Mouse (Mus musculus) stomach, embryonic 14.5 days (tissue): Measurements from ENCODE around the gene 1110008L16Rik. TPM values are rescaled to one million over a fixed set of nuclear protein-coding genes. Genes with fewer than 3 reads are reported as not detected.

Experiments
- ATAC-seq: fragments of 200-750 bp; cut with Nextera tagmentation; 2 replicates; pipeline ENCODE4 v1.8.0; 2017; ENCODE audit warnings: low read depth, moderate TSS enrichment; ENCODE audit not compliant: insufficient number of reproducible peaks, insufficient read depth, low FRiP score
- H3K27ac ChIP-seq: fragments of 300-500 bp; sonication (generic); 2 replicates; pipeline ENCODE4 v1.5.1; 2014; ENCODE audit warnings: mild to moderate bottlenecking, low read length, moderate library complexity, mixed read lengths
- H3K27me3 ChIP-seq: fragments of 300-500 bp; sonication (generic); 2 replicates; pipeline ENCODE4 v1.6.1; 2014; ENCODE audit warnings: low read length, control low read depth, mixed read lengths; ENCODE audit not compliant: control insufficient read depth, insufficient read depth
- H3K36me3 ChIP-seq: fragments of 300-500 bp; sonication (generic); 2 replicates; pipeline ENCODE4 v1.6.1; 2014; ENCODE audit warnings: mild to moderate bottlenecking, control low read depth, low read length, moderate library complexity, mixed read lengths; ENCODE audit not compliant: control insufficient read depth, insufficient read depth
- H3K4me1 ChIP-seq: fragments of 300-500 bp; sonication (generic); 2 replicates; pipeline ENCODE4 v1.6.1; 2014; ENCODE audit warnings: low read length, control low read depth, mixed read lengths; ENCODE audit not compliant: control insufficient read depth, insufficient read depth
- H3K4me2 ChIP-seq: fragments of 300-500 bp; sonication (generic); replicated peaks from 2 replicates; pipeline ENCODE4 v1.6.1; 2014; ENCODE audit warnings: low read depth, low read length, control low read depth
- H3K4me3 ChIP-seq: fragments of 300-500 bp; sonication (generic); 2 replicates; pipeline ENCODE4 v1.5.1; 2014; ENCODE audit warnings: low read depth, low read length, control low read depth
- H3K9ac ChIP-seq: fragments of 300-500 bp; sonication (generic); replicated peaks from 2 replicates; pipeline ENCODE4 v1.6.1; 2014; ENCODE audit warnings: low read depth, mild to moderate bottlenecking, control low read depth, low read length, moderate library complexity, mixed read lengths
- H3K9me3 ChIP-seq: fragments of 300-500 bp; sonication (generic); 2 replicates; pipeline ENCODE4 v1.6.1; 2016; ENCODE audit warnings: low read depth, low read length, control low read depth; ENCODE audit not compliant: control insufficient read depth
- WGBS: fragments of 180-500 bp; shearing (Covaris S2); extraction: QIAGEN DNeasy Blood & Tissue Kit; methylation state at CpG from one replicate; pipeline ENCODE4 v1.1.7; 2014; 5-methylcytosine and 5-hydroxymethylcytosine counted together
- polyA plus RNA-seq: library from polyadenylated mRNA; unstranded; fragments of >200 nt; fragmentation: Nextera tagmentation; extraction: Ambion mirVana; gene quantifications from 2 replicates; pipeline ENCODE4 v1.2.1, GENCODE M21; 2014

Gene 1110008L16Rik
- polyA plus RNA-seq, 1 experiment from 2014 or later: 29.5 TPM

DNA sequence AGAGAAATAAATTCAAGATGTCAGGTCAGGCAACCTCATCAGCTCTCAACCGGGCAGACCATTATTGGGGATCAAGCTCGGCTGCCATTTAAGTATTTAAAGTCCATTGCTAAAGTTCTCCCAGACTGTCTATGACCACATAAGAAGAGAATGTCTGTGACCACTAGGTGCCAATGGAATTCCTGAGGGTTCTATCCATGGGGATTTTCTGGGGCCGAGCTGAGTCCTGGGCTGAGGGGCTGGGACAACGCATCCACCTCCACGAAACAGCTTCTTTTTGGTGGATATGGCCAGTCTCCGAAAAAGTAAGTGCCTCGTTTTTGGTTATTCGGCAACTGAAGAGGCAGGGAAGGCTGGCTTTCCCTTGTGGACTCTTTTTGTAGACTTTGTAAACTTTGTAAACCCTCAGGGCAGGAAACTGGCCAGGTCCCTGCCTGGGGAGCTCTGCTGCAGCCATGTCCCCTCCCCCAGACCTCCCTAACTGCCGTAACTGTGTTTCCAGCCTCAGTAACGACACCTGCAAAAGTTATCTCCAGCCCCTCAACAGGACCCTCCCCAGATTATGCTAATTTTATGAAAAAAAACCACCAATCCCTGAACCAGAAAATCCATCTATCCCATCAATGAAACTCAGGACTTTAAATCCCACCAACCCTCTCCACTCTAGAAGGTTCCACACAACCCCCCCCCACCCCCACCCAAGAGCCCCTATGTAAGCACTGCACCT, 84.8 kb downstream of the 1110008L16Rik start, which contains the start of gene Psma6:
Gene Psma6, plus strand, starts transcription at position 200 of the 727 bp plus-strand sequence.
- 76% methylated on average over 10 of the region's 10 CpGs for WGBS
- no peak for ATAC-seq
- no peak within 1 kb of the TSS for H3K4me2 ChIP-seq
- no peak within 1 kb of the TSS for H3K4me3 ChIP-seq
- no peaks in the 10 kb centered on the region for H3K9me3 ChIP-seq
- H3K27ac ChIP-seq: no peak within 1 kb of the TSS
- H3K9ac ChIP-seq: no peak within 1 kb of the TSS
- H3K4me1 ChIP-seq: peaks cover 8% of the 10 kb centered on the region; the same call in 1 of the 2 replicates
- H3K36me3 ChIP-seq: no peaks in the 10 kb centered on the region
- H3K27me3 ChIP-seq: no peaks in the 10 kb centered on the region

DNA sequence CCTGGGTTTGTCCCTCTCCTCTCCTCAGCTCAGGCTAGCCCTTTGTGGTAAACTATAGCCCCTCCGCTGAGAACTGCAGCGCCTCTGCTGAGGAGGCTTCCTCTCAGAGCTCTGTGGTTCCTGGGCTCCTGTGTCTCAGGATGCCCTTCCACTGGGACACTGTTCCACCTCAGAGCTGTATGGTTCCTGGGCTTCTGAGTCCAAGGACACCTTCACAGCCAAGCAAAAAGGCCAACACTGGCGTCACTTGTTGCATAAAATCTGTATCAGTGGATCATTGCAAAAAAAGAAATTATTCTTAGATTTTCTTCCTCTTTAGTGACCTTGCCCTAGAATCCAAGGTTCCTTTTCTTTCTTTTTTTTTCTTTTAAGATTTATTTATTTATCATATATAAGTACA, 85.4 kb downstream of the 1110008L16Rik start:
- Histone ChIP-seq H3K4me1 (peaks cover 8% of the 10 kb centered on the region; the same call in 1 of the 2 replicates), H3K4me3 (no peak overlapping the region), H3K27me3 (no peaks in the 10 kb centered on the region), H3K9me3 (no peaks in the 10 kb centered on the region), H3K4me2 (no peak overlapping the region), H3K9ac (no peak overlapping the region), H3K27ac (no peak overlapping the region), H3K36me3 (no peaks in the 10 kb centered on the region)
- WGBS: 93% methylated on average over 3 of the region's 3 CpGs
- no peak for ATAC-seq

GRCm38 (mm10) chr12:55385931-55386330, 86.6 kb downstream of the 1110008L16Rik start:
- H3K9me3 ChIP-seq: no peaks in the 10 kb centered on the region
- ATAC-seq: no peak
- no peak overlapping the region for H3K4me3 ChIP-seq
- H3K4me2 ChIP-seq: no peak overlapping the region
- H3K4me1 ChIP-seq: peaks cover 8% of the 10 kb centered on the region; the same call in 1 of the 2 replicates
- no peak overlapping the region for H3K9ac ChIP-seq
- WGBS: 53% methylated on average over 6 of the region's 6 CpGs
- no peaks in the 10 kb centered on the region for H3K36me3 ChIP-seq
- no peaks in the 10 kb centered on the region for H3K27me3 ChIP-seq
- H3K27ac ChIP-seq: no peak overlapping the region

- H3K4me3 ChIP-seq: no peak overlapping the region
- WGBS: 77% methylated on average over 9 of the region's 9 CpGs
Observed at GRCm38 (mm10) chr12:55386456-55386855, 87.1 kb downstream of the 1110008L16Rik start.

DNA sequence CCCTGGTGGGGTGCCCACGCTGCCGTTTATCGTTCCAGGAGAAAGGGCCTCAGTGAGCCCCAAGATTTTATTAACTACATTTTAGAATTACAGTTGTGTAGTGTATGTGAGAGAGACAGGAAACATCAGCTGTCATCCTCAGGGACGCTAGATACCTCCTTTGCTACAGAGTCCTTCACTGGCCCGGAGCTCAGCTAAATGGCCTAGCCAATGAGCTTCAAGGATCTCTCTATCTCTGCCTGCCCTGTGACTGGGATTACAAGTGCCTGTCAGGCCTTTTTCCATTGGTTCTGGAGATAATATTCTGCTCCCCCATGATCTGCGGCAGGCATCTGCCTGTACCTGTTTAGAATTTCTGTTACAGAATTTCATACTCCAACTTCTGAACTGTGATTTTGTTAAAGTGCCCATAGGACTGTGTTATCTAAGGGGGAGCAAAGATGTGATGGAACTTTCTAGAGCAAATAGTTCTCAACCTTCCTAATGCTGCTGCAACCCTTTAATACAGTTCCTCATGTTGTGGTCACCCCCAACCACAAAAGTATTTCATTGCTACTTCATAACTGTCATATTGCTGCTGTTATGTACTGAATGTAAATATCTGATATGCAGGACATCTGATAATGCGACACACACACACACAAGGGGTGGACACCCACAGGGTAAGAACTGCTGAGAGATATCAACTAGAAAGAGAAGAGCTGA, 87.9 kb downstream of the 1110008L16Rik start:
- no peak for ATAC-seq
- 80% methylated on average over 7 of the region's 7 CpGs for WGBS
- Histone ChIP-seq H3K36me3 (no peaks in the 10 kb centered on the region), H3K27ac (no peak overlapping the region), H3K9ac (no peak overlapping the region), H3K4me2 (no peak overlapping the region), H3K27me3 (no peaks in the 10 kb centered on the region), H3K4me3 (no peak overlapping the region), H3K9me3 (no peaks in the 10 kb centered on the region), H3K4me1 (peaks cover 8% of the 10 kb centered on the region; the same call in 1 of the 2 replicates)

More at GRCm38 (mm10) chr12:55386456-55386855, 87.1 kb downstream of the 1110008L16Rik start:
- H3K36me3 ChIP-seq: no peaks in the 10 kb centered on the region
- H3K27me3 ChIP-seq: no peaks in the 10 kb centered on the region
- H3K9me3 ChIP-seq: no peaks in the 10 kb centered on the region
- H3K4me2 ChIP-seq: no peak overlapping the region
- no peak overlapping the region for H3K27ac ChIP-seq
- peaks cover 8% of the 10 kb centered on the region; the same call in 1 of the 2 replicates for H3K4me1 ChIP-seq
- no peak for ATAC-seq
- no peak overlapping the region for H3K9ac ChIP-seq

- peaks cover 8% of the 10 kb centered on the region; the same call in 1 of the 2 replicates for H3K4me1 ChIP-seq
- H3K9ac ChIP-seq: no peak overlapping the region
- 46% methylated on average over 11 of the region's 11 CpGs for WGBS
- no peak for ATAC-seq
- H3K9me3 ChIP-seq: no peaks in the 10 kb centered on the region
- H3K36me3 ChIP-seq: no peaks in the 10 kb centered on the region
- H3K4me3 ChIP-seq: no peak overlapping the region
- no peak overlapping the region for H3K27ac ChIP-seq
- no peak overlapping the region for H3K4me2 ChIP-seq
- no peaks in the 10 kb centered on the region for H3K27me3 ChIP-seq
Observed at GRCm38 (mm10) chr12:55387788-55388465, 88.5 kb downstream of the 1110008L16Rik start.

- no peak for ATAC-seq
- H3K4me2 ChIP-seq: no peak overlapping the region
- no peaks in the 10 kb centered on the region for H3K9me3 ChIP-seq
- H3K36me3 ChIP-seq: no peaks in the 10 kb centered on the region
- H3K27me3 ChIP-seq: no peaks in the 10 kb centered on the region
- no peak overlapping the region for H3K27ac ChIP-seq
- H3K4me1 ChIP-seq: peaks cover 8% of the 10 kb centered on the region; the same call in 1 of the 2 replicates
- no peak overlapping the region for H3K9ac ChIP-seq
- no peak overlapping the region for H3K4me3 ChIP-seq
- 61% methylated on average over 6 of the region's 6 CpGs for WGBS
Observed at GRCm38 (mm10) chr12:55388478-55388877, 89.1 kb downstream of the 1110008L16Rik start.
